Mouse (Mus musculus) erythroid progenitor cell, adult 5-6 weeks (primary cell): ENCODE results near the gene Pafah1b1. TPM values are rescaled to one million over a fixed set of nuclear protein-coding genes. Genes with fewer than 3 reads are reported as not detected.

Source experiments
- ATAC-seq: replicated peaks from 2 replicates; pipeline ENCODE4 v1.8.0; 2016; ENCODE audit warnings: moderate number of reproducible peaks, mild to moderate bottlenecking, moderate TSS enrichment, inconsistent platforms; ENCODE audit not compliant: poor library complexity, low FRiP score, severe bottlenecking
- total RNA-seq, 2 experiments: library from RNA; stranded (forward) in 1 of 2; stranded (reverse) in 1 of 2; fragments of 150-400 nt in 1 of 2; fragments of 186-747, 209-891 nt in 1 of 2; gene quantifications; 2 replicates each; pipeline versions ENCODE4 v1.2.3 to v1.2.4; 2015 to 2017; ENCODE audit warnings: low replicate concordance in 2 of 2

Gene Pafah1b1
- 71.7 and 86.5 TPM in 2 replicates for total RNA-seq (2015; ENCODE audit: low replicate concordance)
- 70.0 and 99.2 TPM in 2 replicates for total RNA-seq (2017; ENCODE audit: low replicate concordance)

DNA sequence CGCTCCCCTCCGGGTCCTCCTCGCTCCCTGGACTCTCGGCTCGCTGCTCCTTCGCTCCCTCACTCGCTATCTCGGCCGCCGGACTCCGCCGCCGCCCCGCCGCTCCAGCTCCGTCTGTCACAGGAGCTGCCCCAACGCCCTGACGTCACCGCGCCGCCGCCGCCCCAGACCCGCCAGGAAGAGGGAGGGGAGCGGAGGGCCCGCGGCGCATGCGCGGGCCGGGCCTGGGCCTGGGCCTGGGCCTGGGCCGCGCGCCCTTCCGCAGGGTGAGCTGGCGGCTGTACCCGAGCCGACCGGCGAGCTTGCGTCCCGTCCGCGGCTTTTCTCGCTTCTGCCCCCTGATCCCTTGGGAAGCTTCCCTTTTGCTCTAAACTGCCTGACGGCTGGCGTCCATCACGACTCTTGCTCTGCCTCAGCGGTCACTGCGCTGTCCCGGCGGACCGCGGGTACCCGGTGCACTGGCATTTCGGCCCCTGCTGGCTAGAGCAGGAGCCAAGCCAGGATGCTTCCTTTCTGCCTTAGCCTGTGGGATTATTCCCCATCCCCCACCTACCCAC is at the start of gene Pafah1b1:
Pafah1b1 (minus strand) TSS at position 436 of the 557 bp plus-strand sequence.
- peak; percentile 88 for ATAC-seq

DNA sequence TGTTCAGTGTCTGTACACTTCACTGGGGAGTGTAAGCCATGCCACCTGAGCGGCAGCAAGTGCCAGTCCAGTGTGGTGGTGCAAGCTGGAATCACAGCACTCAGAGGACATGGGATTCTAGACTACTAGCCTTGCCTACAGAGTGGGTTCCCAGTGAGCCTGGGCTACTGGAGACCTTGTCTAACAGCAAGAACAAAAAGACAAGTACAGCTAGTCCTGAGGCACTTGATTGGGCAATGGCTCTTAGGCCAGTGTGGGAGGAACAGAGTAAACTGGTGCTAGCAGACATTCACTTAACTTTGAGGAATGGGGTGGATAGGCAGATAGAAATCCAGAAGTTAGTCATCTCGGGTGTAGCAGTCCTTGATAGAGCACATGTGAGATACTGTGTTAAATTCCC is 47.9 kb upstream of the Pafah1b1 start:
- ATAC-seq = no peak

DNA sequence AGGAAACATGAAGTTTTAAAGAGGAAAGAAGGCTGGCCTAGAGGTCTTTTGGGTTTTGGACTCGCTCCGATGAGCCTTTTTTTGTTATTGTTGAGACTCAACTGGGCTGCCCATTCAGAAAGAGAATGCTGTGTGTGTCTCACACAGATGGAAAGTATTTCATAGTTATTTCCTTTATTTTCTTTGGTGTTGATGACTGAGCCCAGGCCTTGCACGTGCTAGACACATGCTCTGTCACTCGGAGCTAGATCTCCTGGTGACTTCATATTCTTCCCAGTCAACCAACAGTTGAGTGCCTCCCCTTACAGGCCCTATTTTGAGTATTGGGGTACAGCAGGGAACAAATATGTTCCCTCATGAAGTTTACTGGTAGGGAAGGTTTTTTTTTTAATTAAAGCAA is 47.2 kb upstream of the Pafah1b1 start:
- no peak for ATAC-seq

DNA sequence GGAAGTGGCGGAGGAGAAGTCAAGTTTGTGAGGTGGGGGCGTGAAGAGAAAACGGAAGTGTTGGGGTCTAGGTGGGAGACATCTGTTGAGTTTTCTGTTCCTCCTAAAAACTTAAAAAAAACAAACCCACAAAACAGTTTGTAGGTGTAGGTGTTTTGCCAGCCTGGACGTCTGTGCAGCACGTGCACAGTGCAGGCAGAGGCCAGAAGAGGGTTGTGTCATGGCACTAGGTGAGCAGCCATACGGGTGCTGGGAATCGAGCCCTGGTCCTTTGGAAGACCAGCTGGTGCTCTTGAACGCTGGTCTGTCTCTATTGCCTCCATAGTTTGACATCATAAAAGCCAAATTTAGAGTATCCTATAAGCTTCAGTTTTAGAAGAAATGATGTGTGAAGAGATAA is 46.8 kb upstream of the Pafah1b1 start:
- no peak for ATAC-seq

DNA sequence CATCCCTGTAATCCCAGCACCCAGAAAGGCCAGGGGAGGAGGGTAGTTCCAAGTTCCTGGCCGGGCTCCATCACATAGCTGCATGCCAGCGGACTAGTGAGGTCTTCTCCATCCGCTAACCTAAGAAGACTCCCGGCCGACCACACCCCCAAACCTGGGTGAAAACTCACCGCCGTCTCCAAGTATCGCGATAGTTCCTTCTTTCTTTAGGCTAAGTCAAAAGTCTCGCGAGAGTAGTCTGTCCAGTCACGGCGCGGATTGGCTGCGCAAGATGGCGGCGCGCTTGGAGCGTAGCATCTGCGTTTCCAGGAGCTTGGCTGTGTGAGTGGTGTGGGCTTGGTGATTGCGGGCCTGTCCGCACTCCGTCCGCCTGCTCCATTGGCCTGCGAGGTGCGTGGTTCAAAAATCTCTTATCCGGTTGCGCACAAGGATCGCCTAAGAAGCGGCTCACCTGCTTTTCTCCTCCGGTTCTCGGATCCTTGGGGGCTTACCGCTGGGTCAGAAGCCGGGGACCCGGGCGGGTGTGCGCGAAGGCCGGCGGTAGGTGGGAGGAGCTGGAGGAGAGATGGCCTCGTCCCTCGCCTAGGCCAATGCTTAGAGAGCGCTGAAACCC is 46.2 kb upstream of the Pafah1b1 start, which contains the start of gene Mettl16:
Mettl16 (plus strand) TSS at position 236 of the 613 bp plus-strand sequence.
- ATAC-seq = peak; percentile 95

DNA sequence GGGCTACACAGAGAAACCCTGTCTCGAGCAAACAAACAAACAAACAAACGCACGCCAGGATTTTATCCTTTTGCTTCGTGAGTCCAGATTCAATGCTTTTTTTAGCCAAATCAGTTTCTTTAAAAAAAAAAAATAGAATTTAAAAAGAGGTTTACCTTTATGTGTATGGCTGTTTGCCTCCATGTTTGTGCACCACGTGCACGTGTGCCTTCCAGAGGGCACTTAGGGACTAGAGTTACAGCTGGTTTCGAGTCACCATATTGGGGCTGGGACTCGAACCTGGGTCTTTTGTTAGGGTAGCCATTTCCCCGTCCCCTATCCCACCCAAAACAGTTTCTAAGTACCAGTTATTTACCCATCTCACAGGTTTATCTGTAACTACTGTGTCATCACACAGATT is 45.6 kb upstream of the Pafah1b1 start:
- no peak for ATAC-seq

DNA sequence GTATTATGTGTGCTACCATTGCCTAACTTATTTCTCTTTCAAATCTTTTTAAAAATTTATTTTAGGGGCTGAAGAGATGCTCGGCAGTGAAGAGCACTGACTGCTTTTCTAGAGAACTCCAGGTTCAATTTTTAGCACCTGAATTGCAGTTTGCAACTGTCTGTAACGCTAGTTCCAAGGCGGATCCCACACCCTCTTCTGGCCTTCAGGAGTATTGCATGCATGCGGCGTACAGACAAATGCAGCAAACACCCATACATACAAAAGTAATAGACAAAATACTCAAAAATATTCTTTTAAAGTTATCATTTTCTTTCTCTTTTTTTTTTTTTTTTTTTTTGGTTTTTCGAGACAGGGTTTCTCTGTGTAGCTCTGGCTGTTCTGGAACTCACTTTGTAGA is 43.6 kb upstream of the Pafah1b1 start:
- ATAC-seq = no peak

DNA sequence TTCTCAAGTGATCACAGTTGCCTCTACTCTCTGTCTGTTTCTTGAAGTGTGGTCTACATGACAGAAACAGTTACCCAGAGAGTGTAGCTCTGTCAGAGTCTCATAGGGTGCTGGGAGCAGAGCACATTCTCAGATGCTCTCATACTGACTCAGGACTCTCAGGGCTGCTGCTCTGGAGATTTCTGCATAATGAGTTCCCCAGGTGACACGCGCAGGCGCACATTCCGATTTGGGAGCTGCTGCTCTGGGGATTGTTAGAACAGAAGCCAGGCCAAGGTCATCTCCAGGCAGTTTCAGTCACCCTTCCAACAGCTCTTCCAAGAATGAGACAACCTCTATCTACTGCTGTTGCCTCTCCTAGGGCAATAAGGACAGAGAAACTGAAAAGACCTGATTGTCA is 43.0 kb upstream of the Pafah1b1 start:
- no peak for ATAC-seq

DNA sequence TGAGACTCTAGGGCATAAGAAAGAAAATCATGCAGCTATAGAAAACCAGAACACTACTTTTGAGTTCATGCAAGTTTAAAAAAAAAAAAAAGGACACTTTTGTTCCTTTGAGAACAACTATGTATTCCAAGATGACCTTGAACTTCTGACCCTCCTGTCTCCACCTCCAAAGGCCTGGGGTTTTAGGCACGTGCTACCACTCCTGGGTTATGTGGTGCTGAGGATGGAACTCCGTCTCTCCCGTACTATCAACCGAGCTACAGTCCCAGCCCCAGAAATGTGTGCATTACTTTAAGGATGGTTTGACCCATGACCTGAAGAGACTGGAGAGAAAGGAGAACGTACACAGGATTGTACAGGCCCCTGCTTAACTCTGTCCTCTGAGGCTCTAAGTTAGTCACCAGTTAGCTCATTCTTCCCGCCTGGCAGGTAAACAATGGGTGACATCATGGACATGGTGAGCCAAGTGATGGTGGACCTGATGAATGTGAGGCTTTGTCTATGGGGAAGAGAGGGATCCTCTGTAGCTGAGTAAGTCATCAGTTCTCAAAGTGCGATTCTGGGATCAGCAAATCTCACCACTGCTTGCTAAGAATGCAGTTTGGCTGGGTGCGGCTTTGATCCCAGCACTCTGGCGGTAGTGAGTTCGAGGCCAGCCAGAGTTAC is 39.6 kb upstream of the Pafah1b1 start:
- ATAC-seq = no peak

DNA sequence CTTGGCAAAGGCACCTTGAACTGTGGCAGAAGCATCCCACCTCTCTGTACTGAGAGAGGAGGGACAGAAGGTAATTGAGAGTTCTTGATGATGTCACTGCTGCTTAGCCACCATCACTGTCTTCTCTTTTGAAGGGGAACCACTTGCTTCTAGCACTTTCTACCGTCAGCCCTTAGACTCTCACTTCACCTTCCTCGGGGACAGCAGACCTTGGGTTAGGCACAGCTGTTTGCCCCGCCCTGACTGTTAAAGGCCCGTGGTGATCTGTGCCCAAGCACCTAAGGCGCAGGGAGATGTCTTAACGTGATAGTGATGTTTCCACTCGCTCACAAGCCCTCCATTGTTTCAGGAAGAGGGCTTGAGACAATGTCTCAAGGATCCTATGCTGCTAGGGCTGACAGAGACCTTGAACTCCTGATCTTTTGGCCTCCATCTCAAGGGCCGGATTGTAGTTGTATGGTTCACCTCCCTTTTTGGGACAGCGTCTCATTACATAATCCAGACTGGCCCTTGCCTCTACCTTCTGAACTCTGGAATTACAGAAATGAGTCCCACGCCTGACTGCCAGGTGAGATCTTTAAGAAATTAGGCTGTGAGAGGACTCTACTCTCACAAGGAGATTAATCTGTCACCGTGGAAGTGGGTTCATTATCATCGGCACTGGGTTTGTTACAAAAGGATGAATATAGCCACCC is 36.7 kb upstream of the Pafah1b1 start:
- no peak for ATAC-seq

DNA sequence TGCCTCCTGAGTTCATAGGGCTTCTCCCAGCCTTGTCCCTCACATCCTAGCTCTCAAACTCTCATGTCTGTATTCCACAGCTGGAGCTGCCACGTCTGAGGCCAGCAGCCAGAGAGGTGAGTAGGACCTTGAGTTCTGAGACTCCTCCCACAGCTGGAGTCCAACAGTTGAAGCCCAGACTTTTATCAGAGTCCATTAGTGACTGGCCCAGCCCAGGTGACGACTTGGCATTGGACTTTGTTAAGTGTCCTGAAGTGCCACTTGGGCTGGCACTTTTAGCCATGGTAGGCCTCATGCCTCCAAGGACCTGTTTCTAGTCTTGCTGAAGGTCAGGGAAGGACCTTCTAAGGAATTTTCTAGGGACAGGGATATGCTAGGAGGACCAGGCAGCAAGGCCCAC is 32.2 kb upstream of the Pafah1b1 start:
- no peak for ATAC-seq

DNA sequence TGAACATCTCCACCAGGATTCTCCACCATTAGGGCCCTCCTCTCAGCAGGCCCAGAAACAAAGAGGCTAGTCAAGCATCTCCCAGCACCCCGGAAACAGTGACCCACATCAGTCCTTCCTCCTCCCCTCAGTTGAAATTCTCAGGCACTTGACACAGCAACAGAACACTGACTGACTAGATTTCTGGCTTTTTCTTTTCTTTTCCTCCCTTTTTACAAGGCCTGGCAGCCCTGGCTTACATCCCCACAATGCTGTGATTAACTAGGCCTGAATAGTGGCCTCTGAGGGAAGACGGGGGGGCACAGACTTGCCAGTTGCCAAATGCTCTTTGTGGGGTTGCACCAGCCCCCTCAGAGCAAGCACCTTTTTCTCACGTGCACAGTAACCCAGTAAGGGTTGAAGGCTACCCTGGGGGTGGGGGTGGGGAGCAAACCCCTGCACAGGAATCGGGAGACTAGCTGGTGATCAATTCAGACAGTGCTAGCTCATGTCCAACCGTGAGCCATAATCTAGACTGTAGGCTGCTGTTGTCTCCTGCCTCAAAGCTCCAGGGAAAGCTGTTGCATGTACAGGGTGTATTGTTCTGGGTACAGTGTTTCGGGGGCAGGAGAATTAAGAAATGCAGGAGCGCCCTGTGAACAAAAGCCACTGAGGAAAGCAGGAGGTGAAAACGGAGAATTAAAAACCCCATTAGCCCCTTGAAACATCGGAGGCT is 27.0 kb upstream of the Pafah1b1 start:
- no peak for ATAC-seq

DNA sequence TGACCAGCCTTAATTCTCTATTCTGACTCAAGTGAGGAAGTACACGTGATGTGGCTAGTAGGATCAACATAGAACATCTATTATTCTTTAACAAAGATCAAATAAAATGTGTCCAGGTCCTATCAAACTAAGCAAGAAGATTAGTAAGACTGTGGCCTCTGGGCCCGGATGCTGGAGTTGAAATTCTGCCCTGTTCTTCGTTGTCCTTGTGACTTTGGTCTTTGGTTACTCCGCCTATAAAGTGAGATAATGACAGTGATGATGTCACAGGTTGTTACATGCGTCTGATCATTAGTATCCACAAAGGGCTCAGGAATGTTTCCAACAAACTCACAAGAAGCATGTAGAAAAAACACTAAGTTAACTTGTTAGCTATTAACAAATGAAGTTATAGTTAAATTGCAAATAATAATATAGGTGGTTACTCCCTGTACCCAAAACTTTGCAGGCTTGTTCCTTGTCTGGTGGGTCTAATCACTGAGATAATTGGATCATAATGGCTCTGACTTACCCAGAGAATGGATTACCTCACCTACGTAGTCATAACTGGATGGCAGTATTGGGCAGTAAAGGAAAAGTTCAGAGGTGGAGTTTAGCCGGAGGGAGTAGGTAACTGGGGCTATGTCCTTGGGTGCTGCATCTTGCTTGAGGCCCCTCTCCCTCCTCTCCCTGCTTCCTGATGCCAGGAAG is 26.3 kb upstream of the Pafah1b1 start:
- ATAC-seq = no peak

DNA sequence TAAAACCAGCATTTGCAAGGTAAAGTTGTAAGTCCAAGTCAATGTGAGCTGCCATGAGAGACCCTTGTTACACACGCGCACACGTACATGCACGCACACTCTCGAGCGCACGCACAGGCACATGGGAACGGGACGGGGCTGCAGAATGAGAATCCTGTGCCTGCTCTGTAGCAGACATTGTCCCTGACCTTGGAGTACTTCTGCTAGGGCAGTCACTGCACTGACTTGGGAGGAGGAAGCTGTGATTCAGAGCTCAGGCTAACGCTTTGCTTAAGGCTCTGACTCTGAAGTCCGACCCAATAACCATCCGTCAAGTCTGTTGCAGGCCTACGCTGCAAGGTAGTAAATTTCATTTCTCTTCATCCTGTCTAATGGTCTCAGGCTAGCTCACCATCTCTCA is 24.8 kb upstream of the Pafah1b1 start:
- no peak for ATAC-seq

DNA sequence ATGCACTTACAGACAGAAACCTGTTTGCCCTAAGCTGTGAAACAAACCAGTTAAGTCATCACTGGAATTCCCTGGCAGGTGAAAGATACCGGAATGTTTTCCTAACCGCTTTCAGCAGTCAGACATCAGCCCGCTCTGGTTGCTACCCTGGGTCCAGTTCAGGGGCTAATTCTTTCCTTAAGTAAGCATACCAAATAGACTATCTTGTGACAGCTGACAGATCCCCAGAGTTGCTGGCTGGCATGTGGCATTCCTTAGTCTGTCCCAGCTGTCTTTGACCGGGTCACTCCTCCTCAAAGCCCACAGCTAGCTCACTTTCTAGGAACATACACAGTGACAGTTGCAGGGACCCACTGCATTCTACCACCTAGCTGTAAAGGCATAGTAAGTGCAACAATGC is 23.6 kb upstream of the Pafah1b1 start:
- ATAC-seq = no peak

DNA sequence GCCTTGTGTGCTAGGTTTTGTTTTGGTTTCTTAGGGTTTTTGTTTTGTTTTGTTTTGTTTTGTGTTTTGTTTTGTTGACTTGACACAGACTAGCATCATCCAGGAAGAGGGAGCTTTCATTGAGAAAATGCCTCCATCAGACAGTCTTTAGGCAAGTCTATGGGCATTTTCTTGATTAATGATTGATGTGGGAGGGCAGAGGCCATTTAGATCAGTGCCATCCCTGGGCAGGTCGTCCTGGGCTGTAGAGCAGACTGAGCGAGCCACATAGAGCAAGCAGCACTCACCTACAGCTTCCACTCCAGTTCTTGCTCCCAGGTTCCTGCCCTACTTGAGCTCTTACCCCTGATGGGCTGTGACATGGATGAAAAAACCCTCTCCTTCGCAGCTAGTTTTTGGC is 13.4 kb upstream of the Pafah1b1 start:
- no peak for ATAC-seq

DNA sequence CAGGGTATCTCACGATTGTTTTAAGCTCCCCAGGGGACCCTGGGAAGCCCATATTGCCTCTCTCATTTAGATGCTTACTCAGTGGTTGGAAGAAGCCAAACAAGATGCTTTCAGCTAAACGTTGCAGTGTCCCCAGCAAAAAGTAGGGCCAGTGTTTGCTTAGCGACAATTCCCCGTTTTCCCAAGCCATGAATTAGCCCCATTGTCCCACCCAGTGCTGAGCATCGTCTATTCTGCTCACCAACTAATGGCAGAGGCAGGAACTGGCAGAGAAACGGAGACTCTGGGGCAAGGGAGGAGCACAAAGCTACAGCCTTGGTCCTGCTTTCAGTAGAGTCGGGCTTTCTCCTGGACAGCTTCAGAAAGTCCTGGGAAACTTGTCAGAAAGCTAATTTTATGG is 10.4 kb upstream of the Pafah1b1 start:
- no peak for ATAC-seq

DNA sequence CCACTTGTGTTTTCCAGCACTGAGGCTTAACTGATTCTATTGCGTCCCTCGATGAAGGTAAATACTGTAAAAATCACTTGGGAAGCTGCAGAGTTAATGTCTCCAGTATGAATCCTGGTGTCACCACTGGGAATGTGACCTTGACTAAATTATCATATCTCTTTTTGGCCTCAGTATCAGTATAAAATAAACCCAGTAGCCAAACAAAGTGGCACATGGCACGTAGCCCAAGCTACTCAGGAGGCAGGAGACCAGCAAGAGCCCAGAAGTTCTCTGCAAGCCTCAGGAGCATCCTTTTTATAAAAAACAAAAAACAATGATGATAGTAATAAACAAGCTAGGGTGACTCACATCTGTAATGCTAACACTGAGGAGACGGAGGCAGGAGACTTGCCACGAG is 711 bp upstream of the Pafah1b1 start:
- no peak for ATAC-seq

DNA sequence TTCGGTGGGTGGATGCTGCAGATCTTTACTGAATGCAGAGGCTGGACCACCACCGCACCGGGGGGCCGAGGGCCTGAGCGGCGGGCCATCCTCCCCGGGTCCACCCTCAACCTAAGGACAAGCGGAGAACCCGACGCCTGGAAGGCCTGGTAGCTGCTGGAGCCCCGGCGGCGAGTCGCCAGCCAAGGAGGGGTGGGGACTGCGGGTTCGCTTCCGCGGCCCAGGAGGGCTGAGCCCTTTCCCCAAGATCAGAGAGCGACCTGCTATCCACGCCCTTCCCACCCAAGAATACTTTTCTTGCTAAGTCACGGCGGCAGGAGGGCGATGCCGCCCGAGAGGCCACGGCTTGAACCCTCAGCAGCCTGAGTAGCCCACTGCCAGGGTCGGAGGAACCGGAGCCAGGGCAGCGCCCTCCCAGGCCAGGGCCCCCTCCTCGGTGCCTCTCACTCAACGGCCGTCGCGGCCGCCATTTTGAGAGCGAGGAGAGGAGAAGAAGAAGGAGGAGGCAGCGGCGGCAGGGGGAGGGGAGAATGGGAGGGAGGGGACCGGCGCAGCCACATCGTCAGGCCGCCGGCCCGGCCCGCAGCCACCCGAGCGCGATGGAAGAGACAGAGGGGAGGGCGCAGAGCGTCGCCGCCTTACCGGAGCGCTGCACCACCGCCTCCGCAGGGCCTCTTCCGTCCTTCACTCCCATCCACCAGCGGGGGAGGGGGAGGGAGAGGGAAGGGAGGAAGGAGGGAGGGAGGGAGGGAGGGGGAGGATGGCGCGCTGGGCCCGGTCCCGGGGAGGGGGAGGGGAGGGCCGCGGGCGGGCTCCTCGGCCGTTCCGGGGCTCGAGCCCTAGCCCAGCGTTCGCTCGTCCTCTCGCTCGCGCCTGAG is 874 bp downstream of the Pafah1b1 start:
- ATAC-seq = peak; percentile 78
